Mouse (Mus musculus): ENCODE results near the gene ccdc198. TPM values are rescaled to one million over a fixed set of nuclear protein-coding genes. Genes with fewer than 3 reads are reported as not detected.
"Not testable (repeated sequence)": the region's sequence is repeated elsewhere in the genome, so short reads cannot be mapped to it uniquely, and the experiment has no call there.

ccdc198 gene
- polyA plus RNA-seq, 1 experiment: 0.47 TPM

DNA sequence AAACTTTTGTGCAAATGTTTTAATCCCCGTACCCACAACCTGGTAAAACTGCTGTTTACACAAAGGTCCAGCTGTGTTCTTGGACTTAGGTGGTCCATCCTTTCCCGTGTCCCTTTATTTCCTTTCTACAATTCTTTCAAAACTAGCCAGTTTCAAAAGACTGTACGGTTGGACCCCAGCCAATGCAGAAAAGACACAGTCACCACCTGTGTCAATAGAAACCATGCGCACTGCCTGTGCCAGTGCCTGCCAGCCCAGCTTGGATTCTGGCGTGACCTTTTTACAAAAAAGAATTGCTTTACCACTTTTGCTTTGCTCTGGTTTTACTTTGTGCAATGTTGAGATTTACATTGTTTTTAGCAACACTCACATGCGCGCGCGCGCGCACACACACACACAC, 18.3 kb downstream of the ccdc198 start:
- Histone ChIP-seq H3K27me3 (ENCODE audit: control insufficient read depth, insufficient read depth, low read length) (no peaks in the 10 kb centered on the region), H3K27ac (ENCODE audit: insufficient read depth, low read depth, low read length) (no peak overlapping the region), H3K4me1 (ENCODE audit: control insufficient read depth, insufficient read depth, insufficient read length, low read length) (no peaks in the 10 kb centered on the region), H3K4me3 (ENCODE audit: low read depth, low read length) (no peak overlapping the region), H3K36me3 (ENCODE audit: control insufficient read depth, insufficient read depth, low read length) (no peaks in the 10 kb centered on the region)
- TF ChIP-seq CTCF (IDR thresholded peaks at IDR 0.05; ENCODE audit: extremely low read depth, insufficient read length, insufficient replicate concordance, low read depth, low read length) (no peak), POLR2A (IDR thresholded peaks at IDR 0.05; ENCODE audit: low read depth, low read length) (no peak)
- 62% methylated on average over 11 of the region's 11 CpGs for WGBS

DNA sequence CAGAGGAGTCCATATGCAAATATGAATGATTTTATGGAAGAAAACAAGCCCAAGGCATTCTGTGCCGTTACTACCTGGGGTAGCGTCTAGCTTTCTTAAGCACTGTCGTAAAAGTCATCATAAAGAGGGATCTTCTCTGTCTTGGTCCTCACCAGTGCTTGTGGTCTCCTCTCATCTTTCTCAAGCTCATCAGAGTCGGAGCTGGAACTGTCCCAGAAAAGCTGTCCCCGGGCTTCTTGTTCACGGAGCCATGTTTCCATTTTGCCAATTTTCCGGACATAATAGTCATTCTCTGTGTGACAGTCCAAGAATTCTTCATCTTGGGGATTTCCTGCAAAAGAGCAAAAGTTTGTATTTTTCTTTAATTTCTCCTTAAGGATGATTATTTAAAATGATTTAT, 18.8 kb downstream of the ccdc198 start:
- TF ChIP-seq CTCF (IDR thresholded peaks at IDR 0.05; ENCODE audit: extremely low read depth, insufficient read length, insufficient replicate concordance, low read depth, low read length): no peak
- no peak for TF ChIP-seq POLR2A (IDR thresholded peaks at IDR 0.05; ENCODE audit: low read depth, low read length)
- H3K27me3 ChIP-seq (ENCODE audit: control insufficient read depth, insufficient read depth, low read length): no peaks in the 10 kb centered on the region
- no peaks in the 10 kb centered on the region for H3K4me1 ChIP-seq (ENCODE audit: control insufficient read depth, insufficient read depth, insufficient read length, low read length)
- no peaks in the 10 kb centered on the region for H3K36me3 ChIP-seq (ENCODE audit: control insufficient read depth, insufficient read depth, low read length)
- WGBS: 61% methylated on average over 7 of the region's 7 CpGs
- no peak overlapping the region for H3K27ac ChIP-seq (ENCODE audit: insufficient read depth, low read depth, low read length)
- no peak overlapping the region for H3K4me3 ChIP-seq (ENCODE audit: low read depth, low read length)

DNA sequence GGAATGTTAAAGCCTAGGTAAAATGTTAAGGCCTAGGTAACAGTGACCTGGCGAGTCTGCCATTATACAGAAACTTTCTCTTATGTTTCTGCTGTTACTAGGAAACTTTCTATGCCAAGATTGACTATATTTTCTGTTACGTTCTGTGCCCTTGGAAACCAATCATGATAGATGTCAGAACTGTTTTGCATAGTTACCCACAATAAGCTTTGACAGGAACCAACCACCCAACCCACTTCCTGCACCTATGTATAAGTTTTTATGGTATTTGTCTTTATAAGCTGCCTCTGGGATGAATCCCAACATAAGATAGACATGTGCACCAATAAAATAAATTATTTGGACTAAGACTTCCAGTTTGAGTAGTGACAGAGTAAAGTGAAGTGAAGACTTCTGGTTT, 23.5 kb downstream of the ccdc198 start:
- WGBS: 82% methylated on average over 2 of the region's 2 CpGs
- H3K27ac ChIP-seq (ENCODE audit: insufficient read depth, low read depth, low read length): no peak overlapping the region
- H3K4me1 ChIP-seq (ENCODE audit: control insufficient read depth, insufficient read depth, insufficient read length, low read length): no peaks in the 10 kb centered on the region
- no peak for TF ChIP-seq CTCF (IDR thresholded peaks at IDR 0.05; ENCODE audit: extremely low read depth, insufficient read length, insufficient replicate concordance, low read depth, low read length)
- TF ChIP-seq POLR2A (IDR thresholded peaks at IDR 0.05; ENCODE audit: low read depth, low read length): no peak
- H3K4me3 ChIP-seq (ENCODE audit: low read depth, low read length): no peak overlapping the region
- H3K36me3 ChIP-seq (ENCODE audit: control insufficient read depth, insufficient read depth, low read length): no peaks in the 10 kb centered on the region
- no peaks in the 10 kb centered on the region; the same call in 1 of the 2 replicates for H3K27me3 ChIP-seq (ENCODE audit: control insufficient read depth, insufficient read depth, low read length)

DNA sequence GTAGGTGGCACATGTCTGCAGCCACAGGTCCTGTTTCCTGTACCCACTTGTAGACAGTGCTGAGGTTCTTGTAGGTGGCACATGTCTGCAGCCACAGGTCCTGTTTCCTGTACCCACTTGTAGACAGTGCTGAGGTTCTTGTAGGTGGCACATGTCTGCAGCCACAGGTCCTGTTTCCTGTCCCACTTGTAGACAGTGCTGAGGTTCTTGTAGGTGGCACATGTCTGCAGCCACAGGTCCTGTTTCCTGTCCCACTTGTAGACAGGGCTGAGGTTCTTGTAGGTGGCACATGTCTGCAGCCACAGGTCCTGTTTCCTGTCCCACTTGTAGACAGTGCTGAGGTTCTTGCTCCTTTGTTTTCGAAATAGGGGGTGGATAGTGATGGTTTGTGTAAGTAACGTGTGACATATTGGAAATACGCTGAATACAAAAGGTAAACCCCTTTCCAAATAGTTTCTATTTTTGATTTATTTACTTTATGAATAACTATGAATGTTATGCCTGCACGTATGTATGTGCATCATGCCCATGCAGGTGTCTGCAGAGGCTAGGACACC, 25.7 kb downstream of the ccdc198 start:
- 86% methylated on average over 4 of the region's 4 CpGs for WGBS
- not testable (repeated sequence) for H3K36me3 ChIP-seq (ENCODE audit: control insufficient read depth, insufficient read depth, low read length); H3K27ac ChIP-seq (ENCODE audit: insufficient read depth, low read depth, low read length); H3K4me3 ChIP-seq (ENCODE audit: low read depth, low read length); H3K27me3 ChIP-seq (ENCODE audit: control insufficient read depth, insufficient read depth, low read length); H3K4me1 ChIP-seq (ENCODE audit: control insufficient read depth, insufficient read depth, insufficient read length, low read length)

GRCm38 (mm10) chr14:49218677-49219076, 26.6 kb downstream of the ccdc198 start:
- Histone ChIP-seq H3K27ac (ENCODE audit: insufficient read depth, low read depth, low read length) (no peak overlapping the region), H3K36me3 (ENCODE audit: control insufficient read depth, insufficient read depth, low read length) (no peaks in the 10 kb centered on the region), H3K4me3 (ENCODE audit: low read depth, low read length) (no peak overlapping the region), H3K27me3 (ENCODE audit: control insufficient read depth, insufficient read depth, low read length) (no peaks in the 10 kb centered on the region; the same call in 1 of the 2 replicates), H3K4me1 (ENCODE audit: control insufficient read depth, insufficient read depth, insufficient read length, low read length) (no peaks in the 10 kb centered on the region)
- TF ChIP-seq CTCF (IDR thresholded peaks at IDR 0.05; ENCODE audit: extremely low read depth, insufficient read length, insufficient replicate concordance, low read depth, low read length) (no peak), POLR2A (IDR thresholded peaks at IDR 0.05; ENCODE audit: low read depth, low read length) (no peak)
- WGBS: 63% methylated on average over 7 of the region's 7 CpGs

- H3K27me3 ChIP-seq (ENCODE audit: control insufficient read depth, insufficient read depth, low read length); H3K36me3 ChIP-seq (ENCODE audit: control insufficient read depth, insufficient read depth, low read length); H3K4me3 ChIP-seq (ENCODE audit: low read depth, low read length); H3K27ac ChIP-seq (ENCODE audit: insufficient read depth, low read depth, low read length); H3K4me1 ChIP-seq (ENCODE audit: control insufficient read depth, insufficient read depth, insufficient read length, low read length): not testable (repeated sequence)
- 65% methylated on average over 3 of the region's 3 CpGs for WGBS
Measured at GRCm38 (mm10) chr14:49210215-49210614, 35.1 kb downstream of the ccdc198 start.

DNA sequence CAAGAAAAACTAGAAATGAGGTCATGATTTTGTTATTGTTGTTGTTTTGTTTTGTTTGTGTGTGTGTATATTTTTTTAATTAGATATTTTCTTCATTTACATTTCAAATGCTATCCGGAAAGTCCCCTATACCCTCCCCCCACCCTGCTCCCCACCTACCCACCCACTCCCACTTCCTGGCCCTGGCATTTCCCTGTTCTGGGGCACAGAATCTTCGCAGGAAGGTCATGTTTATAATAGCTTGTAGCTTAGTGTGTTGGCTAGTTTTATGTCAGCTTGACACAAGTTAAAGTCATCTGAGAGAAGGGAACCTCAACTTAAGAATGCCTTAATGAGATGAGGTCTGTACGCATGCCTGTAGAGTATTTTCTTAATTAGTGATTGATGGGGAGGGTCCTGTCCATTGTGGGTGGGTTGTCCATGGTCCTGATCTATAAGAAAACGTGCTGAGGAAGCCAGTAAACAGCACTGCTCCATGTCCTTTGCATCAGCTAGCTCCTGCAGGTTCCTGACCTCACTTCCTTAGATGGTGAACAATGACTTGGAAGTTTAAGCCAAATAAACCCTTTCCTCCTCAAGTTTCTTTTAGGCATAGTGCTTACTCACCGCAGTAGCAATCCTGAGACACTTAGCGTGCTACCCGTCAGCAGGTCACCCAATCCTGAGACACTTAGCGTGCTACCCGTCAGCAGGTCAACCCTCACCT, 44.0 kb downstream of the ccdc198 start:
- WGBS: 78% methylated on average over 9 of the region's 9 CpGs
- no peaks in the 10 kb centered on the region for H3K27me3 ChIP-seq (ENCODE audit: control insufficient read depth, insufficient read depth, low read length)
- H3K36me3 ChIP-seq (ENCODE audit: control insufficient read depth, insufficient read depth, low read length): no peaks in the 10 kb centered on the region

More for the DNA sequence above, 44.0 kb downstream of the ccdc198 start:
- H3K27ac ChIP-seq (ENCODE audit: insufficient read depth, low read depth, low read length): no peak overlapping the region
- H3K4me3 ChIP-seq (ENCODE audit: low read depth, low read length): no peak overlapping the region
- H3K4me1 ChIP-seq (ENCODE audit: control insufficient read depth, insufficient read depth, insufficient read length, low read length): no peaks in the 10 kb centered on the region
- no peak for TF ChIP-seq POLR2A (IDR thresholded peaks at IDR 0.05; ENCODE audit: low read depth, low read length)
- TF ChIP-seq CTCF (IDR thresholded peaks at IDR 0.05; ENCODE audit: extremely low read depth, insufficient read length, insufficient replicate concordance, low read depth, low read length): no peak

Measured in small intestine, adult 2 months (tissue).